Mouse (Mus musculus) midbrain, embryonic 13.5 days (tissue): ENCODE data around the gene Actr8. TPM values are rescaled to one million over a fixed set of nuclear protein-coding genes. Genes with fewer than 3 reads are reported as not detected.

Experiments
- ATAC-seq: fragments of 200-750 bp; cut with Nextera tagmentation; 2 replicates; pipeline ENCODE4 v1.8.0; 2017; ENCODE audit warnings: mild to moderate bottlenecking, moderate TSS enrichment, moderate library complexity
- H3K27ac ChIP-seq: fragments of 300-500 bp; sonication (generic); 2 replicates; pipeline ENCODE4 v1.5.1; 2015; ENCODE audit warnings: inconsistent platforms, mild to moderate bottlenecking, moderate library complexity
- H3K27me3 ChIP-seq: fragments of 300-500 bp; sonication (generic); 2 replicates; pipeline ENCODE4 v1.6.1; 2015; ENCODE audit warnings: mild to moderate bottlenecking, inconsistent platforms
- H3K36me3 ChIP-seq: fragments of 300-500 bp; sonication (generic); 2 replicates; pipeline ENCODE4 v1.6.1; 2015; ENCODE audit warnings: mild to moderate bottlenecking, inconsistent platforms
- H3K4me1 ChIP-seq: fragments of 300-500 bp; sonication (generic); replicated peaks from 2 replicates; pipeline ENCODE4 v1.6.1; 2015; ENCODE audit warnings: inconsistent platforms
- H3K4me2 ChIP-seq: fragments of 300-500 bp; sonication (generic); replicated peaks from 2 replicates; pipeline ENCODE4 v1.6.1; 2015; ENCODE audit warnings: moderate library complexity, mild to moderate bottlenecking, inconsistent platforms
- H3K4me3 ChIP-seq: fragments of 300-500 bp; sonication (generic); replicated peaks from 2 replicates; pipeline ENCODE4 v1.5.1; 2015; ENCODE audit warnings: mild to moderate bottlenecking, inconsistent platforms
- H3K9ac ChIP-seq: fragments of 300-500 bp; sonication (generic); replicated peaks from 2 replicates; pipeline ENCODE4 v1.6.1; 2015; ENCODE audit warnings: mild to moderate bottlenecking, inconsistent platforms
- H3K9me3 ChIP-seq: fragments of 300-500 bp; sonication (generic); 2 replicates; pipeline ENCODE4 v1.6.1; 2016; ENCODE audit warnings: mild to moderate bottlenecking, inconsistent platforms
- WGBS: fragments of 180-500 bp; shearing (Covaris S2); methylation state at CpG from one replicate; pipeline ENCODE4 v1.1.7; 2015; 5-methylcytosine and 5-hydroxymethylcytosine counted together
- microRNA-seq: library from miRNA; unstranded; fragments of <30 nt; microRNA quantifications from one replicate; pipeline ENCODE4, GENCODE M21; 2016
- polyA plus RNA-seq: library from polyadenylated mRNA; unstranded; fragments of >200 nt; fragmentation: Nextera tagmentation; extraction: Ambion mirVana; gene quantifications from 2 replicates; pipeline ENCODE4 v1.2.1, GENCODE M21; 2015

The Actr8 gene
- polyA plus RNA-seq, 1 experiment from 2014 or later, result 96.5 TPM

DNA sequence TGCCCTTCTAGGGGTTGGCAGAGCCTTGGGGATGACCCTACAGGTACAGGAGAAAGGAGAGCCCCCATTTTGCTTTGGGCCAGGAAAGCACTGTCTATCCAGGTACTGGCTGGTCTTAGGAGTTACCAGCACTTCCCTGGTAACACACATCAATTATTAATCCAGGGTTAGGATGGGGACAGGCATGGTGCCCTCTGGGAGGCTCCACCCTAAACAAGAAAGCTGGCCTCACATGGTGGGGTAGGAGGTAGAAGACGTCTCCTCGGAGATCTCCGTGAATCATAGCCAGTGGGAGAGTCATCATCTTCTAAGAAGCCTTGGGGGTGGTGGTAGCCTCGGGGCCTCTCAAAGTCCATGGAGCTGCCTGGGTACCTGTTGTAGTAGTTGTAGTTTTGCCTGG lies 68.8 kb downstream of the Actr8 start:
- Histone ChIP-seq H3K4me1 (no peaks in the 10 kb centered on the region), H3K4me2 (no peak overlapping the region), H3K27me3 (no peaks in the 10 kb centered on the region), H3K27ac (no peak overlapping the region), H3K36me3 (0 out of 2 replicates have a peak, but pooled peaks cover 6% of the 10 kb centered on the region), H3K9ac (no peak overlapping the region), H3K4me3 (no peak overlapping the region), H3K9me3 (no peaks in the 10 kb centered on the region)
- ATAC-seq, result no peak
- 88% methylated on average over 4 of the region's 4 CpGs for WGBS

DNA sequence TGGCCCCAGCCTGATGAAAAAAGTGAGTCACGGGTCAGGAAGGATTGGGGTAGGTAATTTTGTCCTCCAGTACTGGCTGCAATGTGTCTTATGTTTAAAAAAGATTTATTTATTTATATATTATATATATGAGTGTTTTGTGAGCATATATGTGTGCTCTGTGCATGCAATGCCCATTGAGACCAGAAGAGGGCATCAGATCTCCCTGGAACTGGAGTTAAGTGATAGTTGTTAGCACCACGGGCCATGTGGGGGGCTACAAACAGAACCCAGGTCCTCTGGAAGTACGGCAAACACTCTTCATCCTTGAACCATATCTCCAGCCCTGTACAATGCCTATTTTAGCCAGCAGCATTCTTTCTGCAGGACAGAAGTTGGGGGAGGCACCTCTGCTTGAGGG lies 69.9 kb downstream of the Actr8 start:
- Histone ChIP-seq H3K27ac (no peak overlapping the region), H3K36me3 (0 out of 2 replicates have a peak, but pooled peaks cover 4% of the 10 kb centered on the region), H3K27me3 (no peaks in the 10 kb centered on the region), H3K9me3 (no peaks in the 10 kb centered on the region), H3K4me1 (no peaks in the 10 kb centered on the region), H3K4me3 (no peak overlapping the region), H3K4me2 (no peak overlapping the region), H3K9ac (no peak overlapping the region)
- no peak for ATAC-seq
- 89% methylated on average over 3 of the region's 3 CpGs for WGBS

DNA sequence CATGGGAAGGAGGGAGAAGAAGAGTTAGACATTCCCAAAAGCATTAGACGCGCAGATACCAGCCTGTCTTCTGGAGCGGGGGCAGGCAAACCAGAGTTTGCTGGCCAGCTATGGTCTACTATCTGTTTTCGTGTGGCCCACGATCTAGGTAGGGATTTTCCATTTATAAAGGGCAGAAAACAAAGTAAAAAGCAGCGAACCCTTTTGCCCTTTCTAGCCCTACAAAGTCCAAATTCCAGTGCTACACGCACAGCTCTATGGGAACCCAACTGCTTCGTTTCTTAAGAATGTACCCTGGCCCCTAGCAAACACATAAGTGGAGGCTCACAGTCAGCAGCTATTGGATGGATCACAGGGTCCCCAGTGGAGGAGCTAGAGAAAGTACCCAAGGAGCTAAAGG lies 72.1 kb downstream of the Actr8 start:
- H3K9me3 ChIP-seq, result no peaks in the 10 kb centered on the region
- no peak overlapping the region for H3K9ac ChIP-seq
- H3K36me3 ChIP-seq, result 0 out of 2 replicates have a peak, but pooled peaks cover 4% of the 10 kb centered on the region
- no peak overlapping the region for H3K4me2 ChIP-seq
- no peak overlapping the region for H3K4me3 ChIP-seq
- no peaks in the 10 kb centered on the region for H3K27me3 ChIP-seq
- H3K4me1 ChIP-seq, result no peaks in the 10 kb centered on the region
- ATAC-seq, result no peak
- 84% methylated on average over 8 of the region's 8 CpGs for WGBS
- no peak overlapping the region for H3K27ac ChIP-seq

DNA sequence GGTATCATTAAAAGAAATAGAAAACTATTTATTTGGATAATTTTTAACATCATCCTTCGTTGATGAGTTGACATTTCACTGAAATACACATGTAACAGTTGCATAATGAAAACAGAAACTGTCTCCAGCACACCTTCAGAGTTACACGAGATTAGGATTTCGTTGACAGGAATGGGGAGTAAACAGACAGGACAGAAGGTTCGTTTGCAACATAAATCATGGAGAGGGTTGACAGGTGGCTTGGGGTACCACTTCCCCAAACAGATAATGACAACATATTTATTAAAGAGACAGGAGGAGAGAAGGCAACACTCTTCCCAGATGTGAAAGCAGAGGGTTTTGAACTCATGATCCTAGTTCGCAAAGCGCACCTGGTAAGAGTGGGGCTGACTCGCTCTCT lies 76.8 kb downstream of the Actr8 start:
- WGBS, result 85% methylated on average over 7 of the region's 7 CpGs
- Histone ChIP-seq H3K36me3 (0 out of 2 replicates have a peak, but pooled peaks cover 4% of the 10 kb centered on the region), H3K27ac (no peak overlapping the region)

More for the DNA sequence above, 76.8 kb downstream of the Actr8 start:
- H3K4me2 ChIP-seq, result no peak overlapping the region
- ATAC-seq, result no peak
- H3K9ac ChIP-seq, result no peak overlapping the region
- no peaks in the 10 kb centered on the region for H3K27me3 ChIP-seq
- H3K4me3 ChIP-seq, result no peak overlapping the region
- peaks cover 7% of the 10 kb centered on the region for H3K4me1 ChIP-seq
- H3K9me3 ChIP-seq, result no peaks in the 10 kb centered on the region

Small RNAs within 50 kb of the gene (microRNA-seq; reads per million reads assigned to microRNA genes)
- gene Mir6947, result 2.3 reads per million, percentile 5 among the genes with 10 or more reads in this experiment

Other genes with a start within 250 kb of the Actr8 start
- gene Selenok, start 10.0 kb upstream of the Actr8 start, polyA plus RNA-seq, result 449 and 471 TPM in 2 replicates
- gene Il17rb, start 30.6 kb downstream of the Actr8 start, polyA plus RNA-seq, result 0.80 and 1.1 TPM in 2 replicates
- gene Chdh, start 30.7 kb downstream of the Actr8 start, polyA plus RNA-seq, result 0.26 and 0.28 TPM in 2 replicates